8 mouse cellular contexts compared by ENCODE assay signal in genomic region chr11:118418442-118418833, GRCm38 (mm10). TPM values are rescaled to one million over a fixed set of nuclear protein-coding genes. Genes with fewer than 3 reads are reported as not detected.
DNase-seq lines count a peak whose midpoint lies in the region; ATAC-seq and TF ChIP-seq lines count a peak whose summit lies in the region.

No protein-coding gene starts in this region.

- no peak for TF ChIP-seq EP300 in liver, postnatal 0 days (IDR thresholded peaks at IDR 0.05; ENCODE audit: low read depth)

- no peaks in the 10 kb centered on the region; the same call in 1 of the 2 replicates for H3K36me3 ChIP-seq in thymus, adult 2 months (ENCODE audit: control insufficient read depth, insufficient read depth, low read length)
- peaks cover 8% of the 10 kb centered on the region; the same call in 1 of the 2 replicates for H3K36me3 ChIP-seq in liver, postnatal 0 days (replicated peaks; ENCODE audit: insufficient read depth, low read length)

- WGBS in thymus, adult 2 months = 2% methylated on average over 12 of the region's 12 CpGs
- WGBS in liver, postnatal 0 days (ENCODE audit: insufficient replicate concordance) = 3% methylated on average over 11 of the region's 12 CpGs

- no peaks in the 10 kb centered on the region for H3K9me3 ChIP-seq in liver, postnatal 0 days (ENCODE audit: low read length)

- H3K27me3 ChIP-seq in thymus, adult 2 months (ENCODE audit: control insufficient read depth, insufficient read depth, low read length) = no peaks in the 10 kb centered on the region
- H3K27me3 ChIP-seq in liver, postnatal 0 days (ENCODE audit: insufficient read depth, low read length) = no peaks in the 10 kb centered on the region

- no peak for TF ChIP-seq POLR2A in thymus, adult 2 months (IDR thresholded peaks at IDR 0.05; ENCODE audit: control insufficient read depth, extremely low read depth, insufficient read depth, low read length, poor library complexity)

- no peak for TF ChIP-seq CTCF in gastrocnemius, adult 2 months (IDR thresholded peaks at IDR 0.05)
- no peak for TF ChIP-seq CTCF in thymus, adult 2 months (IDR thresholded peaks at IDR 0.05; ENCODE audit: borderline replicate concordance, control insufficient read depth, extremely low read depth, insufficient read depth, low read length, poor library complexity)
- no peak; the same call in 1 of the 2 replicates for TF ChIP-seq CTCF in liver, postnatal 0 days (IDR thresholded peaks at IDR 0.05; ENCODE audit: low read depth)

- H3K4me1 ChIP-seq in thymus, adult 2 months (replicated peaks; ENCODE audit: control insufficient read depth, insufficient read depth, low read length) = peaks cover 19% of the 10 kb centered on the region
- H3K4me1 ChIP-seq in liver, postnatal 0 days (ENCODE audit: insufficient read depth) = peaks cover 15% of the 10 kb centered on the region

- peak overlapping the region; percentile 99 for H3K4me3 ChIP-seq in gastrocnemius, adult 2 months
- H3K4me3 ChIP-seq in thymus, adult 2 months (ENCODE audit: control insufficient read depth, insufficient read depth, low read length) = peak overlapping the region; percentile 72
- peak overlapping the region; percentile 75 for H3K4me3 ChIP-seq in liver, postnatal 0 days (ENCODE audit: low read depth, low read length)

- peak overlapping the region; percentile 82 for H3K4me2 ChIP-seq in liver, postnatal 0 days (ENCODE audit: low read depth, low read length)

- H3K9ac ChIP-seq in liver, postnatal 0 days (replicated peaks) = peak overlapping the region; percentile 93

- ATAC-seq in liver, postnatal 0 days = no peak

- DNase-seq in gastrocnemius, adult 2 months = no peak
- no peak for DNase-seq in gastrocnemius, postnatal 36 days
- no peak for DNase-seq in thymus, adult 2 months
- no peak for DNase-seq in thymus, adult 18-20 months
- no peak for DNase-seq in liver, postnatal 0 days
- DNase-seq in embryo, embryonic 10 days (ENCODE audit: low spot score) = no peak
- DNase-seq in ovary, postnatal 10 days (ENCODE audit: low spot score) = no peak
- DNase-seq in embryo, embryonic 10.5 days (ENCODE audit: low spot score) = no peak

- intact Hi-C loops in gastrocnemius, adult 2 months (cut with DNase I) = no loop called here
- intact Hi-C loops in gastrocnemius, postnatal 36 days (cut with DNase I) = no loop called here

- H3K27ac ChIP-seq in gastrocnemius, adult 2 months = peak overlapping the region; percentile 98
- H3K27ac ChIP-seq in thymus, adult 2 months (ENCODE audit: control insufficient read depth, insufficient read depth, low read length) = peak overlapping the region; percentile 1; the same call in 1 of the 2 replicates
- peak overlapping the region; percentile 86 for H3K27ac ChIP-seq in liver, postnatal 0 days (ENCODE audit: low read depth)

RNA-seq across cellular contexts. Expression of gene Cant1, which starts 0.4 kb away (rescaled TPM):
- 10 to 100 TPM; 10.7 to 11.6 TPM for total RNA-seq in gastrocnemius, adult 2 months (2021)
- 1 to 10 TPM; 9.4 to 9.7 TPM for total RNA-seq in gastrocnemius, postnatal 36 days (2021)
- 100 and 105 TPM in 2 replicates for polyA plus RNA-seq in thymus, adult 2 months (2012; rRNA removed)
- polyA plus RNA-seq in liver, postnatal 0 days (2015; fragmentation: Nextera tagmentation; extraction: Ambion mirVana) = 7.5 and 7.8 TPM in 2 replicates

RNA-seq across cellular contexts. Expression of gene C1qtnf1, which starts 9.6 kb away (rescaled TPM):
- total RNA-seq in gastrocnemius, adult 2 months (2021) = 10 to 100 TPM in 1 of 2 experiments, 1 to 10 TPM in 1; 7.9 to 12.6 TPM
- total RNA-seq in gastrocnemius, postnatal 36 days (2021) = 1 to 10 TPM; 9.3 to 9.7 TPM
- 8.4 and 10.6 TPM in 2 replicates for polyA plus RNA-seq in thymus, adult 2 months (2012; rRNA removed)
- polyA plus RNA-seq in liver, postnatal 0 days (2015; fragmentation: Nextera tagmentation; extraction: Ambion mirVana) = 5.8 and 5.9 TPM in 2 replicates

RNA-seq across cellular contexts. Expression of gene Lgals3bp, which starts 16.5 kb away (rescaled TPM):
- total RNA-seq in gastrocnemius, adult 2 months (2021) = 10 to 100 TPM; 12.0 to 17.0 TPM
- total RNA-seq in gastrocnemius, postnatal 36 days (2021) = 10 to 100 TPM; 13.0 to 19.2 TPM
- 450 and 565 TPM in 2 replicates for polyA plus RNA-seq in thymus, adult 2 months (2012; rRNA removed)
- 68.3 and 74.1 TPM in 2 replicates for polyA plus RNA-seq in liver, postnatal 0 days (2015; fragmentation: Nextera tagmentation; extraction: Ambion mirVana)

RNA-seq across cellular contexts. Expression of gene Engase, which starts 58.2 kb away (rescaled TPM):
- total RNA-seq in gastrocnemius, adult 2 months (2021) = 1 to 10 TPM; 4.3 to 6.2 TPM
- 1 to 10 TPM; 4.6 to 4.7 TPM for total RNA-seq in gastrocnemius, postnatal 36 days (2021)
- 56.5 and 58.1 TPM in 2 replicates for polyA plus RNA-seq in thymus, adult 2 months (2012; rRNA removed)
- polyA plus RNA-seq in liver, postnatal 0 days (2015; fragmentation: Nextera tagmentation; extraction: Ambion mirVana) = 4.9 and 5.6 TPM in 2 replicates

Comparison
In these comparisons a context has a peak if more than half of its experiments do, and no peak if none do; other contexts are left out.
1. H3K27ac ChIP-seq: peak in every context shown above with its lines; median percentile 98 in gastrocnemius, adult 2 months; 86 in liver, postnatal 0 days; 1 in thymus, adult 2 months.